Mouse (Mus musculus) thymus, adult 2 months (tissue): Measurements from ENCODE around the gene Flnb.

Experiments used
- CTCF ChIP-seq: fragments of 200-500 bp; IDR thresholded peaks from 2 replicates; pipeline ENCODE4 v1.5.1; 2012; ENCODE audit warnings: mild to moderate bottlenecking, control low read depth, low read length, moderate library complexity, borderline replicate concordance; ENCODE audit not compliant: control insufficient read depth, poor library complexity, insufficient read depth; ENCODE audit errors: extremely low read depth
- POLR2A ChIP-seq: fragments of 200-500 bp; IDR thresholded peaks from 2 replicates; pipeline ENCODE4 v1.6.1; 2012; ENCODE audit warnings: mild to moderate bottlenecking, low read length, control low read depth, moderate library complexity; ENCODE audit not compliant: control insufficient read depth, poor library complexity, insufficient read depth; ENCODE audit errors: extremely low read depth

- TF ChIP-seq CTCF: no peak
- no peak for TF ChIP-seq POLR2A
These were observed 1.7 kb downstream of the Flnb start for GRCm38 (mm10) chr14:7819446-7819845.
